Mouse (Mus musculus): Measurements from ENCODE around the gene Clasrp.

- no peak for TF ChIP-seq CTCF (IDR thresholded peaks at IDR 0.05; ENCODE audit: low read depth)
- no peak for TF ChIP-seq EP300 (IDR thresholded peaks at IDR 0.05; ENCODE audit: low read depth)
Measured at GRCm38 (mm10) chr7:19560491-19561260, 43.6 kb downstream of the Clasrp start.

Data from liver, postnatal 0 days (tissue).